Mouse (Mus musculus) cerebellum, adult 2 months (tissue): ENCODE data around the gene Rpusd1.

ENCODE experiments used
- CTCF ChIP-seq: fragments of 200-500 bp; IDR thresholded peaks from 2 replicates; pipeline ENCODE4 v1.5.1; 2011; ENCODE audit warnings: low read depth, mild to moderate bottlenecking, control low read depth, low read length, moderate library complexity, borderline replicate concordance; ENCODE audit not compliant: insufficient read depth
- POLR2A ChIP-seq: fragments of 200-500 bp; IDR thresholded peaks from 2 replicates; pipeline ENCODE4 v1.6.1; 2011; ENCODE audit warnings: low read length, control low read depth, borderline replicate concordance; ENCODE audit not compliant: insufficient read depth

DNA sequence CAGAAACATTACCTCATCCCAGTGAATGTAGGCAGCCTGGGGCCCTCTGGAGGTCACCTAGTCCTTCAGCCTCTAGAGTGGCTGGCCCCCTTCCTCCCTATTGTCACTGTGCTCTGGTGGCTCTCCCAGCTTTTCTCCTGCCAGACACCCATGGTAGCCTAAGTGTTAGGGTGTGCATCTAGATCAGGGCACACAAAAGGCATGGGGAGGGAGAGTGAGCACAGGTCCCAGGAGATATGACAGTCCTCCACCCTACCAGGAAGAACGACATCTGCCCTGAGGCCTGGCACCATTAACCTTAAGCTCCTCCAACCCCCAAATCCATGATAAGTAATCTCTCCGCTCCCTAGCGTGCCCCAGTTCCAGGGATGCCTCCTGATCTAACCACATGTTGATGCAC lies 11.8 kb upstream of the Rpusd1 start:
- TF ChIP-seq POLR2A (no peak), CTCF (no peak)
